Mouse (Mus musculus) brown adipose tissue, adult 24 weeks (tissue): ENCODE measurements at regions not wholly inside any gene's neighbourhood (a gene's known extent, or its start where the extent isn't known, plus 50 kb on each side); places are given as distances from the start of the nearest gene placed in this dataset.
"Not testable (repeated sequence)": the region's sequence is repeated elsewhere in the genome, so short reads cannot be mapped to it uniquely, and the experiment has no call there.

Experiments
- H3K27ac ChIP-seq: fragments of 200-500 bp; replicated peaks from 2 replicates; pipeline ENCODE4 v1.5.1; 2012; ENCODE audit warnings: low read depth, mild to moderate bottlenecking, low read length
- H3K4me1 ChIP-seq: fragments of 200-500 bp; 2 replicates; pipeline ENCODE4 v1.6.1; 2012; ENCODE audit warnings: low read length, mixed read lengths; ENCODE audit not compliant: control insufficient read depth, insufficient read depth, insufficient read length
- H3K4me3 ChIP-seq: fragments of 200-500 bp; 2 replicates; pipeline ENCODE4 v1.5.1; 2012; ENCODE audit warnings: low read depth, mild to moderate bottlenecking, low read length, moderate library complexity; ENCODE audit not compliant: insufficient read depth

- Histone ChIP-seq H3K4me3 (no peak overlapping the region), H3K4me1 (no peaks in the 10 kb centered on the region), H3K27ac (no peak overlapping the region)
These were observed 118.1 kb downstream of the Dmrta2 start for GRCm38 (mm10) chr4:110095760-110096593.

GRCm38 (mm10) chr4:110104119-110104518 lies 126.3 kb downstream of the Dmrta2 start:
- not testable (repeated sequence) for H3K4me1 ChIP-seq, H3K4me3 ChIP-seq, H3K27ac ChIP-seq

- Histone ChIP-seq H3K4me3 (no peak overlapping the region), H3K4me1 (no peaks in the 10 kb centered on the region), H3K27ac (no peak overlapping the region)
These were observed 128.9 kb downstream of the Dmrta2 start for GRCm38 (mm10) chr4:110106620-110107243.

DNA sequence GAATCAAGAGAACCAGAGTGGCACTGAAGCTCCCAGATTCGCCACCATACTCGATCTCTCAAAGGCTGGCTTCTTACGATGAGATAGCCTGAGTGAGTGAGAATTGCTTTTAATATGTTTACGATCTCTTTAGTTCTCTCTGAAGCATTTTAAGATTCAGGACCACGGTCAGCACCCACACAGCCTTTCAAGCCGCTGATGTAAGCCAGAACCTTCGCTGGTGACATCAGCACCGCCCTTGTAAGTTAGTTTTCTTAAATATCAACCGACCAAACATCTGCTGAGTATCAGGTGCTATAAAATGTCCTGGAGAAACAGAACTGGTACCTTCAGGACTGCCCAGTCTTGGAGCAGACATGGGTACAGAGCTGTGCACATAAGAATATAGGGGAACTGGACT lies 141.6 kb downstream of the Dmrta2 start:
- H3K4me1 ChIP-seq: no peaks in the 10 kb centered on the region
- H3K27ac ChIP-seq: no peak overlapping the region
- H3K4me3 ChIP-seq: no peak overlapping the region

DNA sequence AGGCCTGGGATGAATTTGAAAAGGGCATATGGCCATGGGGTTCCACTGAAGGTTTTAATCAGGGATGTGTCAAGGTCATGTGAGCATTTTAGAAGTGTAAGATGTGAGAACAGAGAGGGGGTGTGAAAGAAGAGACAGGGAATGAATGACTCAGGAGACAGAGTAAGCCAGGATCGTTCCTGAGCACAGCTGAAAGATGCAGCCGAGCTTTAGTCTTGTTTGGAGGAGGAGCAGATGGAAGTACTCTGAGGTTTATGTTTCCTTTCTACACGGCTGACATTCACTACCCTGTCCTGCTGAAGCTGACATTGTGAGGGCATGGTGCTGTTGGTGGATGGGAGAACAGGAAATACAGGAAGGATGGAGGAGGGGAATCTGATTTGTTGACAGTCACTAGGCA lies 142.0 kb downstream of the Dmrta2 start:
- Histone ChIP-seq H3K27ac (no peak overlapping the region), H3K4me1 (no peaks in the 10 kb centered on the region), H3K4me3 (no peak overlapping the region)

DNA sequence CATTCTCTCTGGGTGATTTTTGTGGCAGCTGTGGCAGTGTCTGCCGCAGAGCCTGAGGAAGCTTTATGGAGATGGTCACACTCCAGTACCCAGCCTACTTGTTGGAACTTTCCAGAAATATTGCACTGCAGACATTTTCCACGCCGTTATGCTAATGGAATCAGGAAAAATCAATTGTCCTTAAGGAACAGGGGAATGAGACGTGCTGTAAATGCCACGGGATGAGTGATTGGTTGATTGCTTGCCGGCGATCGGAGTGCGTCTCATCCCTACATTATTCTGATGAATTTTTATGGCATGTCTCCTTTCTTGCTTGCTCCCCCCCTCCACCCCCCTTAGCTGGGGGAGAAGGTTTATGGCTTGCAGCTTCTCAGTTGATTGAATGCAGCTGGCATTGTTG lies 142.9 kb downstream of the Dmrta2 start:
- H3K27ac ChIP-seq: no peak overlapping the region
- no peaks in the 10 kb centered on the region for H3K4me1 ChIP-seq
- no peak overlapping the region for H3K4me3 ChIP-seq

- H3K4me3 ChIP-seq: no peak overlapping the region
- no peak overlapping the region for H3K27ac ChIP-seq
- H3K4me1 ChIP-seq: no peaks in the 10 kb centered on the region
These were observed 143.6 kb downstream of the Dmrta2 start for GRCm38 (mm10) chr4:110121447-110121846.

GRCm38 (mm10) chr4:110125067-110125784 lies 147.4 kb downstream of the Dmrta2 start:
- no peaks in the 10 kb centered on the region for H3K4me1 ChIP-seq
- H3K27ac ChIP-seq: no peak overlapping the region
- H3K4me3 ChIP-seq: no peak overlapping the region

GRCm38 (mm10) chr4:110127941-110128520 lies 150.2 kb downstream of the Dmrta2 start:
- H3K4me3 ChIP-seq: no peak overlapping the region
- H3K27ac ChIP-seq: no peak overlapping the region
- H3K4me1 ChIP-seq: no peaks in the 10 kb centered on the region

DNA sequence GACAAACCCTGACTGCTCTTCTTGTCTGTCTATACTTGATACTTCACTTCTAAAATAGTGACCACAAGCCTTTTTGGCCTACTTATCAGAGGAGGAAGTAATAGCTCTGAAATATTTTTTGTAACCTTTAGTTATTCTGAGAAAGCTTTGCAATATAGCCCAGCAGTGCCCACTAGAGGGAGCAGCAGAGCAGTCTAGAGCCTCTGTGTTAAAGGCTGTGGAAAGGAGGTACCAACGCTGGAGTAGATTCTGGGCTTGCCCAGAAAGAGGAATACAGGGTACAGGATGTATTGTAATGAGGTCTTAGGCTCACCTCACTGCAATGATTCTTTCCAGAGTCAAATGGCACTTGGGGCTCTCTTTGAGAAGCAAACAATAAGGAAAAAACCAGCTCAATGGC lies 151.1 kb downstream of the Dmrta2 start:
- no peaks in the 10 kb centered on the region for H3K4me1 ChIP-seq
- no peak overlapping the region for H3K4me3 ChIP-seq
- H3K27ac ChIP-seq: no peak overlapping the region

DNA sequence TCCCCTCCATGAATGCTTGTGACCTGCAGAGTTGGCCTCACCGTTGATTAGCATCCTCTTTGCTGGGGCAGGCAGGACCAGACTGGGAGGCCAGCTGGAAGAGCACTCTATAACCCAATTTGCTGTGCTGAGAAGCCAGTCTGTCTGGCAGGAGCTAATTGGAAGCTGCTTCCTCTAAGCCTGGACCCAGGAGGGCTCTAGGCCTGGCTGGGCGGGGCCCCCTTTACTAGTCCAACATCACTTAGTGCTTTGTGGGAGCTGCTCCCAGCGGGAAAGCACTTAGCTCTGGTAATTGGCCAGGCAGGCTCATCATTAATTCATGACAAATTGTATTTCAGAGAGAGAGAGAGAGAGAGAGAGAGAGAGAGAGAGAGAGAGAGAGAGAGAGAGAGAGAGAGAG lies 151.7 kb downstream of the Dmrta2 start:
- no peak overlapping the region for H3K4me3 ChIP-seq
- no peak overlapping the region for H3K27ac ChIP-seq
- H3K4me1 ChIP-seq: no peaks in the 10 kb centered on the region

- Histone ChIP-seq H3K4me3 (no peak overlapping the region), H3K27ac (no peak overlapping the region)
These were observed 154.2 kb downstream of the Dmrta2 start for GRCm38 (mm10) chr4:110132061-110132460.

DNA sequence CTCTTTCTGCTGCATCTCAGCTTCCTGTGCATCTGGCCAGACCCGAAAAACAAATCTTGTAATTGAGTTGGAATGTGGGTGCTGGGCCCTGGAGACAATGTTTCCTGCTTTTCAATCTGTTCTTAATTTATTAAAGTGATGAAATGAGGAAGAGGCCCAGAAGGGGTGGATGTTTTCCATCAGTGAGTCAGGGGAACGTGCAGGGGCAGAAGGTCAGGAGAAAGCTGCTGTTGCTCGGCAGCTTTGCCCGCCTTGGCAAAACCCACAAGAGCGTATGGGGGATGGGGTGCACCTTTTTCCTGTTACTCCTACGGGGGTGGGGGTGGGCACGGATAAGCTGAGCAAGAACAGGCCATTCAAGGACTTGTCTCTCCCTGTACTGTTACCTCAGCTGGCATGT lies 156.2 kb downstream of the Dmrta2 start:
- no peaks in the 10 kb centered on the region for H3K4me1 ChIP-seq
- no peak overlapping the region for H3K4me3 ChIP-seq
- no peak overlapping the region for H3K27ac ChIP-seq

More at GRCm38 (mm10) chr4:110132061-110132460, 154.2 kb downstream of the Dmrta2 start:
- no peaks in the 10 kb centered on the region for H3K4me1 ChIP-seq

DNA sequence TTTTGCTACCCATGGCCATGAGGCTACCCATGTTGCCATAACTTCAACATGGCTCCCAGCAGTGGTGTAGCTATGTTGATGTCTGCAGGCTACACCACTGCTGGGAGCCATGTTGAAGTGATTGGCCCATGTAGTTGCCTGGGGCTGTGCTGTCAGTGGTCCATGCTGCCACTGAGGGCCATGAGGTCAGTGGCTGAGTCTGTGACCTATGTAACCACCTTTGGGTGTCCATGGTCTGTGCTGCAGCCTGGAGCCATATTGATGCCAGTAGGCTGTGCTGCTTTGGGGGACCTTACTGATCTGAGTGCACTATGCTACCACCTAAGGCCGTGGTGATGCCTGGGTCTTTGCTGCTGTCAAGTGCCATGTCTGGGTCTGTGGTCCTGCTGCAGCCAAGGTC lies 167.4 kb downstream of the Dmrta2 start:
- no peak overlapping the region for H3K4me3 ChIP-seq
- no peak overlapping the region for H3K27ac ChIP-seq
- no peaks in the 10 kb centered on the region for H3K4me1 ChIP-seq
